Mouse (Mus musculus): ENCODE data around the gene Dnm3.

DNA sequence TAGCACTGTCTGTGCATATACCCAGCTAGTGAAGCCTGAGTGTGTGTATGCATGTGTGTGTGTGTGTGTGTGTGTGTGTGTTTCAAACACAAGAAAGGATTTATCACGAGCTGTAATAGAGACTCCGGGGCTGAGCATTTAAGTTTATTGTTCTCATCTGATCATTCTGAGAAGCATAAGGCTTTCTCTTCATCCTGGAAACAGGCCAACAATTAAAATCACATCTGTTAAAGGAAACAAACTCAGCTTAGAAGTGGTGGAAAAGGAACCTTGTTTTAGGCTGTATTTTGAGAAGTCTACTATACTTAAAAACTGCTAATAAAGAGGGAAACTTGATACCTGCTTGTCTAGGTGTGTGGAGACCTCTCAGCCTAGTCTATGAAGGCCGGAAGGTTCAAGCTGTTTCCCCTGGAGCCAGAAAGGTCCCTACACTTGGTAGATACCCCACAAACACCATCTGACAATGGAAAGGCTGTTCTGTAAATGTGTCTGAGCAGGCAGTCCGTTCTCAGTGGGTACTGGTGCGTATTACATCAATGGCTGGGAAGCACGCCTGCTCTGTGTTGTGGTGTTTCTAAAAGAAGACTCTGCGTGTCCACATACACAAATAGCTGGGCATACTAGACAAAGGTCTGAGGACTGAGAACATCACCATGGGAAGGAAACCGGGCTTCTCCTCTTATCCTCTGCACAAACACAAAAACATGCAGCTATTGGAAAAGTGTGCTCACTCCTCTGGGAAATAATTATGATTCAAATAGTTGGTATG lies 290.3 kb downstream of the Dnm3 start:
- TF ChIP-seq CTCF (IDR thresholded peaks at IDR 0.05; ENCODE audit: control insufficient read depth, insufficient read depth, insufficient read length) (no peak), MAX (IDR thresholded peaks at IDR 0.05) (no peak)

All from C2C12 (cell line).